Mouse (Mus musculus) kidney, adult 11 months (tissue): ENCODE measurements around the gene Nexmif.
"Not testable (repeated sequence)": the region's sequence is repeated elsewhere in the genome, so short reads cannot be mapped to it uniquely, and the experiment has no call there.

Experiments used
- DNase-seq: peaks from one replicate; pipeline ENCODE4 v3.0.0; 2022

Gene Nexmif

DNA sequence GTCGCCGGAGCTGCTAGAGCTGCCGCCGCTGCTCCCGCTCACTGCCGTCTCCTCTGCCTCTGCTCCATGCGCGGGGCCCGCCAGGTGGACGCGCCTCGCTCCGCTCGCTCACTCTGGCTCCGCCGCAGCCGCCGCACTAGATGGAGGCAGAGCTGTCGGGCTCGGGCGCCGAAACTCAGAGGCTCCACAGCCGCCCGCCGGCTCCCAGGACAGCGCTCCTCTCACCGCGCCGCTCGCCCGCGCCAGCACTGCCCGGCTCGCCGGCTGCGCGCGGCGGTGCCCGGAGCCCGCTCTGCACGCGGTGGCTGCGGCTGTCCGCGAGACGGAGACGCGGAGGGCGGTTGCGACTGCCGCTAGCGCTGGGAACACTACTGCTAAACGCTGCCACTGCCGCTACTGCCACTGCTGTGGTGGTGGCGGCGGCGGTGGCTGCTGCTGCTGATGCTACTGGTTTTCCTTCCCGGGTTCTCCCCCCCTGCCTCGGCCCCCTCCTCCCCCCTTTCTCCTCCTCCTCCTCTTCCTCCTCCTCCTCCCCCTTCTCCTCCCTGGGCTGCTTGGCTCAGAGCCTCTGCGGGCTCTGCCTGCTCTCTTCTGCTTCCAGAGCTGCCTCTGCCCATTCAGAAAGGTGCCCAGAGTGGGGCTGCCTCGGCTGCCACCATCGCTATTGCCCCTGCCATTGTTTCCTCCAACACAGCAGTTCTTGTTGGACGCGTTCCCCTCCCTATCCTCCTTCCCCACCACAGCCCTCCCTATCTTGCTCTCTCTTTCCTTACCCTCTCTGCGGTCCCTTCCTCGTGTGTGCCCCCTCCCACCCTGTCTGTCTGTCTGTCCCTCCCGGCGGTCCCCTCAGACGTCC lies at the start of gene Nexmif:
Gene Nexmif, minus strand, starts transcription at position 450 of the 856 bp plus-strand sequence.
- peak; percentile 8 for DNase-seq

DNA sequence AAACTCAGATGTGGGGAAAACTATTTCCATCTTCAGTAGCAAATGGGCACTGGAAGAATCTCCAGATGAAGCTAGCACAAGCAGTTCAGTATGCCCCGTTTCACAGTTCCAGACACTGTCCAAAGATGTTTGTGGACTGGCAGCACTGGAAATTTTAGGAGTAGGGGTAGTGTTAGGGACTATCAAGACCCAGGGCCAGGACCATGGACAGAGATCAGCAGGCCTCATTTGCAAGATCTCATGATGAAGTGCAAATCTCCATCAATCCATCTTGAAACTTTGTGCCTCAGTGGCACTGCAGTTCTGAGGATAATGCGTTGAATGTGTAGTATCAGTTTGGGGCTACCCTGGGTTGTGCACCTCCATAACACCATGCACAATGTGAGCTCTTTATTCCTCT lies 7.7 kb upstream of the Nexmif start:
- DNase-seq: no peak

DNA sequence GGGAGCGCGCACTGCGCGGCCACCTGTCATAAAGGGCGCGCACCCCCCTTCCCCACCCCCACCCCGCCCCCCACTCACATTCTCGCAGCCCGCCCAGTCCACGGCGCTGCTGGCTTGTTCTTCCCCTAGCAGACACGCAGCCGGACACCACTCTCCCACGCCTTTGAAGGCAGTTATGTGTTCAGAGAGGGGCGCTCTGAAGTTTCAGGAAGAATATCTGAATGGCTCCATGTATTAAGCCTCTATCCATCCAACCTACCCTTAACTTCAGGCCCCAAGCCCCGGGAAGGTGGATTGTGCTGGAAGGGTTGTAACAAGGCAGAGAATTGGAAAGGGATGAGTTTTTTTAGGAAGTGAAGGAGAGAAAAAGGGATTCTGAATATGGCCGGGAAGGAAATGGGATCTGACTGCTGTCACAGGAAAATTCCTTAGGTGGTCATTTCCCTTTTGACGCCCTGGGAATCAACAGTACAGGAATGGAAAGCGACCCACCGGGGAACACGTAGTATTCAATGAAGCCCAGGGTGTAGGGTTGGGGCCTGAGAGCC lies 681 bp upstream of the Nexmif start:
- DNase-seq: no peak

DNA sequence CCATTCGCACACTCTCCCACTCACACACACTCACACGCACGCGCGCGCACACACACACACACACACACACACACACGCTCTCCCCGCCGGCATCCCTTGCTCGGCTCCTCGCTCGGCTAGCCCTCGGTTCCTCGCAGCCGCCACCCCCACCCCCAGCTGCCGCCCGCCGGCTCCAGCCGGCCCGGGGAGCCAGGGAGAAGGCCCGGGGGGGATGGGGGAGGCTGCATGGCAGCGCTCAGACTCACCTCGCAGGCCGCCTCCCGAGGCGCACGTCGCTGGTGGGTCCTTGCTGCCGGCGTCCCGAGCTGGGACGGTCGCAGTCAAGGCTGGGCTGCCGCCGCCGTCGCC lies 623 bp downstream of the Nexmif start:
- peak; percentile 12 for DNase-seq

DNA sequence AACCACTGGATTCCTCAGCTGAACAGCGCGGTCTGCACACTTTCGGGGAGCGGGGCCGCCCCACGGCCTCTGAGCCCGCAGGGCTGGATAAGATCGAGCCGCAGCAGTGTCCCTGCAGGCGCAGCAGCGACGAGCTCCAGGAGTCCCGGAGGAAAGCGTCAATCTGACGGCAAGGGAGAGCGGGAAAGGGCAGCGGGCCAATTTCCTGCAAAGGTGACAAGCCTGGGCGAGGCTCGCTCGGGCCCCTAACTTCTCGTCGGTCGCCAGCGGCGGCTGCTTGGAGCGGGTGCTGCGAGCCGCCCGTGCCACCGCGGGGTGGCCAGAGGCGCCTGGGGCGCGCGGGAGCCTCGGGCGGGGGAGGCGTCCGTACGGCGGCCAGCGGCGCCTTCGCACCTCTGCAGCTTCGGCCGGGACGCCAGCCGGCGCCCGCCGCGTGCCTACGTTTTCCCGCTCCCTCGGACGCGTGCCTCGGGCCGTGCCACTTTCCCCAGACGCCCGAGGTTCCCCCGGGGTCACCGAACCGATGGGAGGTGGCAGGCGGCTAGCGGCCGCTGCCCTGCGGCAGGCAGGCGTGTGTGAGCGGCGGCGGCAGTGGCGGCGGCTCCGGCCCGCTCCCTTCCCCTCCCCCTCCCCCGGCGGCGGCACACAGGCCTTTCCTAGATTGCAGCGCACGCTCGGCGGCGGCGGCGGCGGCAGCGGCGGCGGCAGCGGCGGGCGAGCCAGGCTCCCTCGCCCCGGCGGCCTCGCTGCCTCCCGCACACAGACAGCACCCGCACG lies 1.2 kb downstream of the Nexmif start:
- DNase-seq: peak; percentile 19

DNA sequence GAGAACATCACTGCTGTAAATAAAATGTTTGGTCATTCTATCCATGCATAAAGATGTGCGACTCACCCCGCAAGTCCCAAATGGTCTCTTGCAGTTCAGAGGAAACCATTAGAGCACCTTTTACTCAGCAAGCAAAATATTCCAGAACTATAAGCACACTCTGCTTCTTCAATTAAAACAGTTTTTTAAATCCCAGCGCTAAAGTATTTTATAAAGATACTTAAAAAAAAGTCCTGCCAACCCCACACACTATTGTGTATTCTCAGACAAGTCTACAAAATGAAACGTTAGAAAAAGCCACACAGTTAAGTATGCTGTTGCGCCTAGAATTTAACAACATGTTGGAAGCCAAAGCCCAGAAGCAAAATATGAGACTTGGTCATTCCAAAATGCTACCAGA lies 1.9 kb downstream of the Nexmif start:
- no peak for DNase-seq

DNA sequence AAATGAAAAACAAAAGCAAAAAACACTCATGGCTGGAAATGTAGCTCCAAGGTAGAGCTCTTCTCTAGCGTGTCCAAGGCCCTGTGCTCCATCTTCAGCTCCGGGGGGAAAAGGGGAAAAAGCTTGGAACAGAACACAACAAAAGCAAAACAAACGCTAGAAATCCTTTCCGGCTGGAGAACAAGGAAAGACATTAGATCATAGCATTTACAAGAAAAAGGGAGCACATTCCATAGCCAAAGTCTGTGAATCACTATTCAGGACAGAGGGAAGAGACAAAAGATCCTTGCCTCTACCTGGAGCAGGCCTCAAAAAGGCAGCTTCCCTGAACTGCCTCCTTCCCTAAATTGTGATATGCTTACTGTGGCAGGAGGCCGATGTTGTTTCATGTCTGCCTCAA lies 4.4 kb downstream of the Nexmif start:
- DNase-seq: no peak

DNA sequence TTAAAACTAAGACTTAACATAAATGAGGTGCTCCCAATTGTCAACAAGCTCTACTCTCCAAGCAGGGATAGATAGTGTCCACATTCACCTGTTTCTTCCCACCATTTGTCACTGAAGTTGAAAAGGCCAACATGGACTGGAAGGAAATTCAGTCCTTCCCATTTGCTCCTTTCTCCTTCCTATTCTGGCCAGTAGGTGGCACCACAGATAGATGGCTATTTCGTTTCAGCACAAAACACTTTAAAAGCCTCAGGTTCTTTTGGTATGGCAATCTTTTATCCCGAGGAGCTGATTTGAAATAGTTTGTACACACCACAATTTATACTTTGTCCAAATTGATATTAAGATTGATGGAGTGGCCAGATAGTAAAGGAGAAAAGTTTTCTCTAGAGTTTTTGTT lies 21.7 kb downstream of the Nexmif start:
- DNase-seq: peak; percentile 20

DNA sequence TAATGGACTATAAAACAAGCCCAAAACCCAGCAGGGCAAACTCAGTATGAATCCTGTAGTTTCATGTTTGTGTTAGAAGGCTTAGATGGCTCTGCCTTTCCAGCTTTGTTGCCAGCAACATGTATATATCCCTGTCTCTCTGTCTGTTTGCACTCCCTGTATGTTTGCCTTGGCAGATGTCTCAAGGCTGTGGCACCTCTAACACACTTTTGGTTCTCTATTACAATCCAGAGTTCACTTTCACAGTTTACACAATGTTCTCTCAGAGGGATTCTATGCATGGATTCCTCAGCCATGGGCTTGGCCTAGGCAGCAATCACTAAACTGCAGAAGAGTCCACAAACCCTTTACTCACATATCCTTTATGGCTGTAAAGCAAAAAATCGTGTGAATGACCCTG lies 50.9 kb downstream of the Nexmif start:
- DNase-seq: no peak

DNA sequence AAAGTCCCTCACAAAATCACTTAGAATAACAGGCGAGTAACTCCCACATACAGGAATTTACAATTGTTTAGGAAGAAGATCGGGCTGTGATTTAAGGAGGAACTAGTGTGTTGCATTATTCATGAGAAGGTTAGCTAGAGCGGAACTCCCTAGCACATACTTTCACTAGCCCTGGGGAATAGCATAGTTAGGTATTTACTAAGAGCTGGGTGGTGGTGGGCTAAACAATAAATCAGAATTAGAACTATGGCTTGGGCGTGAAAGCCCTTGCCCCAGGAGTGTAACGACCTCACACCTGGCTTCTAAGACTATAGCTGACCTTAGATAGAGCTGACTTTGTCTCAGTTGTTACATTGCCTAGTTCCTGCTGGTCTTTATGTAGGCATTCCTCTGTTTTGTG lies 85.7 kb downstream of the Nexmif start:
- not testable (repeated sequence) for DNase-seq

DNA sequence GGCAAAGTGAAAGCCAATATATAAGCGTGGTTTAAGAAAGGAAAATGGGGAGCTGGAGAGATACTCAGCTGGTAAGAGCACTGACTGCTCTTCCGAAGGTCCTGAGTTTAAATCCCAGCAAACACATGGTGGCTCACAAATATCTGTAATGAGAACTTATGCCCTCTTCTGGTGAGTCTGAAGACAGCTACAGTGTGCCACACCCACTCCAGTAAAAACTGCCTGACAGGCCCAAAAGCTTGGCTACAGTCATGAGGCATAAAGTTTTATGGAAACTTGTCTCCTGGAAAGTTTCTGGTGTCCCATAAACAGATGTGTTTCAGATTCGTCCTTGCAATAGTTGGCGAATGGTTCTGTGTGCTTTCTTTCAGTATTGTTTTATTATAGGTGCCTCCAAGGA lies 86.4 kb downstream of the Nexmif start:
- no peak for DNase-seq

DNA sequence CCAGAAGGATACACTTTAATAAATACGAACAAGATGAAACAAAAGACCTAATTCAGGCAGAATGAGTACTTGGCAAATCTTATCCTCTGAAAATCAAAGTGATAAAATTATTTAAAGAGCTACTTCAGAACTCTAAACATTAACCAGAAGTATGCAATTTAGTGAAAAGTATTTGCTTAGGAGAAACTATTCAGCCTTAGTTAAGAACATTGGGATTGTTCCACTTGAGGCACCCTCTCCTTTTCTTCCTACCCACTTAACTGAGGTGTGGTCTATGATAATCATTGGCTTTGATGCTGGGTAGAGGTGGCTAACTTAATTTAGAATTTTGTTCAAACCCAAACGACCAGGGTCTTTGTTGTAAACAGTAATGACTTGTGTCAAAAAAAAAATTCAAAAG lies 146.1 kb downstream of the Nexmif start:
- no peak for DNase-seq

DNA sequence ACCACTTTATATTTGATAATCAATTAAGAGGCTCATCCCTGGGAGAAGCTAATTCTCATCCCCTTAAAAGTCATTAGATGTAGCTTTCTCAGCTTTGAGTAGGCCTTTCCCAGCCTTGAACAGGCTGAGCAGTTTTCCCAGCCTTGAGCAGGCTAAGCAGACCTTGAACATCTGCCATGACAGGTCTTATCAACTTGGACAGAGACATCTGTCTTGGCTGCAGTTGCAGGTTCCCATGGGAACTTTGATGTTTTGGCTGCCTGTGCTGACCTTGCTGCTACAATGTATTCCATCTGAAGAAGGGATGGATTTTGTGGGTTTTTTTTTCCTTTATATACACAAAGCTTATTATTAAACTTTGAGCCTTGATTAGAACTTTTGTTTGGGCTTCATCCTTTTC lies 160.7 kb downstream of the Nexmif start:
- DNase-seq: no peak

DNA sequence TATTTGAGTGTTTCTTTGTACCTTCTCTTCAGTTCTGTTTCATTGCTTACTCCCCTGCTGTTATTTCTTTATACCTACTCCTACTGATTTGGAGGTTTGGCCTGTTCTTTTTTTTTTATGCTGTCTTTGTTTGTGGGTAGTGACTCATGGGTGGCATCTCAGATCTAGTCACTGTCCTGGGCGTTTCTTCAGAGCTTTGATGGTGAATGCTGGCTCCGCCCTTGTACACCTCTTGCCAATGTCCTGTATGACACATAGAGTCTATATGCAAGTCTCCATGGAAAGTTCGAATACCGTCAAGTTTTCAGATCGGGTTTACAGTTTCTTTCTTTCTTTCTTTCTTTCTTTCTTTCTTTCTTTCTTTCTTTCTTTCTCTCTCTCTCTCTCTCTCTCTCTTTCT lies 167.1 kb downstream of the Nexmif start:
- DNase-seq: no peak

DNA sequence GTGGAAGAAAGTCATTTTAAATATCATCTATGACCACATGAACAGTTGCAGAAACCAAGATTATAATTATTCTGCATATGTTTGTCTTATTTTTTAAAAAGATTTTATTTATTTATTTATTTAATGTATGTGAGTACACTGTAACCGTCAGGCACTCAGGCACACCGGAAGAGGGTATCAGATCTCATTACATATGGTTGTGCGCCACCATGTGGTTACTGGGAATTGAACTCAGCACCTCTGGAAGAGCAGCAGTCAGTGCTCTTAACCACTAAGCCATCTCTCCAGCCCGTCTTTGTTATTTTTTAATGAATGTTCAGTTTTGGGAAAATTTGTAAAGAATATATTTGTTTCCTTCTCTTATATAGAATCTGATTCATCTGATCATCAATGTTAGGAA lies 168.2 kb downstream of the Nexmif start:
- no peak for DNase-seq
